Mouse (Mus musculus) heart, adult 10 weeks (tissue): ENCODE data around the gene Galnt7. TPM values are rescaled to one million over a fixed set of nuclear protein-coding genes. Genes with fewer than 3 reads are reported as not detected.

Experiments
- polyA plus RNA-seq: library from polyadenylated mRNA; stranded (reverse); fragments of 350-450 nt; fragmentation: Illumina TruSeq; extraction: RNeasy Lipid Tissue Mini Kit (QIAGEN cat#74804); gene quantifications from one replicate; pipeline ENCODE4 v1.2.3, GENCODE M21; 2014; ENCODE audit warnings: low read depth, low replicate concordance

Gene Galnt7
- 7.0 TPM for polyA plus RNA-seq

GRCm38 (mm10) chr8:57652456-57653055 is at the start of gene Galnt7:
Gene Galnt7 (minus strand): TSS chr8:57653032.

GRCm38 (mm10) chr8:57511316-57512118 is 141.3 kb downstream of the Galnt7 start, which contains the start of gene Hmgb2:
Gene Hmgb2 (plus strand): TSS chr8:57511907.

GRCm38 (mm10) chr8:57487441-57488155 is 165.2 kb downstream of the Galnt7 start, which contains the start of gene Sap30:
Gene Sap30 (minus strand): TSS chr8:57487860.

Other genes starting within 250 kb of the Galnt7 start
- gene Scrg1, start 197.1 kb downstream of the Galnt7 start, polyA plus RNA-seq, result not detected
- gene Sap30, start 165.2 kb downstream of the Galnt7 start, polyA plus RNA-seq, result 11.7 TPM
- gene Hmgb2, start 141.1 kb downstream of the Galnt7 start, polyA plus RNA-seq, result 11.0 TPM